Mouse (Mus musculus) cerebellum, adult 2 months (tissue): ENCODE data around the gene Psmc1.

Source experiments
- CTCF ChIP-seq: fragments of 200-500 bp; IDR thresholded peaks from 2 replicates; pipeline ENCODE4 v1.5.1; 2011; ENCODE audit warnings: low read depth, mild to moderate bottlenecking, control low read depth, low read length, moderate library complexity, borderline replicate concordance; ENCODE audit not compliant: insufficient read depth
- POLR2A ChIP-seq: fragments of 200-500 bp; IDR thresholded peaks from 2 replicates; pipeline ENCODE4 v1.6.1; 2011; ENCODE audit warnings: low read length, control low read depth, borderline replicate concordance; ENCODE audit not compliant: insufficient read depth

- TF ChIP-seq CTCF (no peak), POLR2A (no peak)
These were observed 36.7 kb upstream of the Psmc1 start for GRCm38 (mm10) chr12:100073201-100073672.
